Mouse (Mus musculus) c-Kit-positive CD71-positive TER-119-negative erythroid progenitor cells, embryonic 14.5 days (primary cell): Measurements from ENCODE around the gene Sec22a.

Experiments
- DNase-seq: peaks from one replicate; pipeline ENCODE4 v3.0.0-alpha.2; 2013; ENCODE audit warnings: low read depth

Gene Sec22a

DNA sequence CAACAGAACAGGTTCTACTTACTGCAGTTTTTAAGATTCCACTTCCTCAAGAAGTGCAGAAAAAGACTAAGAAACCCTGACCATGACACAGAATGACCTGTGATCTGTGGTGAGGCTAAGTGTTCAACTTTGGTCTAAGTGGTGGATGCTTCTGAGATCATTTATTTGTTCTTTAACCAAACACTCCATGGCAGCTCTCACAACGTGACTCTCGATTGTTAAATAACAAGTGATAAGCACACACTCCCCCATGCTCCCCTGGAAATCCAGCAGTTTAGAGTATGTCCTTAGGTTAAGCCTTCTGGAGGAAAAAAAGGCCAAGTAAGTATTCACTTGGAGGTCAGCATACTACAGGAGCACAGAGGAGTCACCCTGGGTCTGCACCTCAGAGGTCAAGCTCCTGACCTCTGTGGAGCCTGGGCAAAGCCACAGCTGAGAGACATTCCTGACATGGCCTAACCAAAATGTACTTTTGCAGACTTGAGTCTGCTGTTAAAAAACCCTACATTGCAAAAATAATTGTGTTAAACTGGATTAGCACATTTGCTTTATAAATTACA, 53.1 kb downstream of the Sec22a start:
- no peak for DNase-seq

DNA sequence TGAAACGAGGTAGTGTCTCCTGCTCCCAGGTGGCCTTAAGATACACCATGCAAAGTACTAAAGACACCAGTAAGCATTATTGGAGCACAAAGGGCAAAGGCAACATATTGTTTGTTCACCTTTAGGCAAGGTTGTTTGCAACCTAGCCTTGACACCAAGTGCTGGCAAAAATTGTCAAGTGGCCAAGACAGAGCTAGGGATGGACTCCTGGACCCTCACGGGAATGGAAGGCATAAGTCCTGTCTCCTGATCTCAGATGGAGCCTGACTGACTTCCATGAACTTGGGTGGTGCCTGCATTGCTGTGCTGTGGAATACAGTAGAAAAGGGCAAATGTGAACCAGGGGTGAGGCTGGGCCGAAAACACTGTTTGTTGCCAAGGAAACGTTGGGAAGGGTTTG, 54.1 kb downstream of the Sec22a start:
- DNase-seq, result no peak

DNA sequence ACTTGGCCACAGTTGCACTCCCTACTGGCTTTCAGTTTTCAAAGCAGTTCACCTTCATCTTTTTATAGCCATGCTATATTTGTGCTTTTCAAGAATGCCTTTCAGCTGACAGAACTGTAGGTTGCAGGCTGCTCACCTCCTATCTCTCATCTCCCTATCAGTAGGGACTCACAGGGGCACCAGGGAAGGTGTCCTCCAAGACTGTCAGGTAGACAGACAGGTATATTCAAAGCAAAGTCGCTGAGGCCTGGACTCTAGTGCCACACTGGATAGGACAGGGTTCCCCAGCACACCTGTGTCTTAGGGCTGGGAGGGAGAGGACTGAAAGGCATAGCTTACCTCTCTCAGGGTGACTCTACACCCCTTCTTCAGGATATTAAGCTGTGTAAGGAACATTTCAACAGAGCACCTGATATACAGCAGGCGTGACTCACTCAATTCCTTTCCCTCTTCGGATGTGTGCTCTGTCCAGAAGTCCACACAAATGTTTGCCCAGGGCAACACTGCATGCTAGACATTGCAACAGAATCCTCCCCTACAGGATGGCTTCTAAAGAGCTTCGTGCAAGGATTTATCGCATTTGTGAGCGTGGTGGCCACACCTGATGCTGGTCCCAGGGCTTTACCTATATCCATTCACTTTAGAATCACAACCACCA, 55.1 kb downstream of the Sec22a start:
- DNase-seq, result no peak

DNA sequence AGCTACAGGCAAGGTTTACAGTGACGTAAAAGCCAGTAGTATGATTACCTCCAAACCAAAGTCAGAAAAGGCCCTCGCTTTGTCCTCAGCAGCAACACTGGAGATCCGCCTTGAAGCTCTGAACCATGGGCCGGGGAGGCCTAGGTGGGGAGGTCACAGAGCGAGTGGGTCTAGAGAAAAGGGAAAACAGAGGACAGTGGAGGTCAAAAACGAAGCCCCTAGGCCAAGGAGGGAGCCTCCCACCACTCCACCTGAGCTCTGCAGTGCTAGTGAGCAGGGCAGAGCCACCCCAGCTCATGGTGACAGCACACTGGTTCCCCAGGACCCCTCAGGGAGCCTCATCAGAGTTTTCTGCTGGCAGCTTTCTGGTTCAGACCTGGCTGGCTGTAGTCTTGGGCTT, 55.7 kb downstream of the Sec22a start:
- DNase-seq, result no peak

DNA sequence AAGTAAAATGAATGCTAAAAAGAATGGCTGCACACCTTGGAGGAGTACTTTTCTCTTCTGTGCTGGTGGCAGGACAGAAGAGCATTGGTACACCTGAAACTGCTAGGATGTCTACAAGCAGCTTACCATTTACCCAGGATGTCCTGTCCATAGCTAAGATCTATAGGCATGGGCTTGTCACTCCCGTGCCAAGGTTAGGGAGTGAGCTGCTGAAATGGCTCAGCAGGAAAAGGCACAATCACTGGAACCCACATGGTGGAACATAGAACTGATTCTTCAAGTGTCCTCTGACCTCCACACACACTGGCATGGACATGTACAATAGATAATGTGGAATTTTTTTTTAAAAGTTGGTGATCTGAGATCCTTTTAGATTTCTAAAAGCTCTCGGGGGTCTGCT, 56.4 kb downstream of the Sec22a start:
- DNase-seq, result no peak

DNA sequence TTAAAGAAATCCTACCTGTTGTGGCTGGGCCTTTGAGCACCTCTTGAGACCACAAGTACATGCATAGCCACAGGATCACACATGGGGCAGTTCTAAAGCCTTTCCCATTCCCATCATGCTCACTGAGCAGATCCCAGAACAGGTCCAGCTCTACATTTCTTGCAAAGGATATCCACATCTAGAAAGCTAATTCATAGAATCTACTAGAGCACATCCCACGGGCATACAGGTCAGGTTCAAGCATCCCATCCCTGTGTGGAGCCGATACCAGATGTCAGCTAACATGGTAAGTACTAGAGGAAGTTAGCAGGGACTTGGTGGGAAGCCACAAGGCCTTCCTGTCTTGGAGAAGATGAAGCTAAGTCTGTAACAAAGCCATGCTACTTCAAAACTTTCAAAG, 57.1 kb downstream of the Sec22a start:
- DNase-seq, result no peak

DNA sequence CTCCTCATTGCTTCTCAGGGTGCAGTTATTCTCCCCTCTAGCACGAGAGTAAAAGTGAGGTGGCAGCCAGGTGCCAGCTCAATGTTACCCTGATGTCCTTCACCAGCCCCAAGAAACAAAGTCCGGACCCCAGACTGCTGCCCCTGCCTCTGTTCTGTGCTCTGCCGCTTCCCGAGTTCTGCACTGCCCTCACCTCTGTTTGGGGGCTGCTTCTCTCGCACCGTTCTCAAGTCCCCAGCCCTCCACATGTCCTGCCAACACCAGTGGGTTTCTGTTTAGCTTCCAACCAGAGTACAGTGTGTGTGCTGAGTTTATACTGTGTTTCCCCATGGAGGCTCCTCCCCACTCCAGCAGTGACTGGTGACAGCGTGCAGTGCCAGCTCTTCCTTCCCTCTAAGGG, 58.5 kb downstream of the Sec22a start:
- DNase-seq, result no peak

DNA sequence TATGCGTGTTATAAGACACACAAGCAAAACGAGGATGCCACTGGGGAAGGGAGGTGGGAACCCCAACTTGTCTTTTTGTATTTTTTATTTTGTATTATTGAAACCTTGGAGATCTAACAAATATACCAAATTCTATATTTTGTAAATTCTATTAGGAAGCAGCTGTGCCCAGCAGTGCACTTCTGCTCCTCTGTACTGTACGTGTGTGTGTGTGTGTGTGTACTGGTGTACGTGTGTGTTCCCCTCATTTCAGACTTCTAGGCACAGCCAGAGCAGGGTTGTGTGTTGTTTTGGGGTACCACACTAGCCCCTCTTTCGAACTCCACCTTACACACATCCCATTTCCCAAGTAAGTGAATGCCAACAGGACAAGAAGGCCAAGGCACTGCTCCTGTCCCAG, 59.3 kb downstream of the Sec22a start:
- no peak for DNase-seq

DNA sequence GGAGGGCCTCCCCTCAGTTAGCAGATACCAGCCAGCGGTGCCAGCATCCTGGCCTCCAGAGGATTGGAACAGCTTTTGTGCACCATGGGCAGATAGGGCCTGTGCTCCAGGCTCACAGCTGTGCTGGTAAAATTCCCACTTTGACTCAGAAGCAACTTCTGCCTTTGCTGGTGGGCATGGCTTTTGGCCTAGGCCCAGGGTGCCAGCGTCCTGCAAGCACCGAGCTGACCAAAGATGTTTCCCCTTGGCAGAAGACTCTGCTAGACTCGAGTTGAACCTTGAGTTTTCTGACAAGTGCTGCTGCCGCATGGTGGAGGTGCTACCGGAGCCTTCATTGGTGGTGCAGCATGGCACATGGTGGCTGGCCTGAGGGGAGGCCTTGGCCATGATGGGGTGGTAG, 60.0 kb downstream of the Sec22a start:
- no peak for DNase-seq

DNA sequence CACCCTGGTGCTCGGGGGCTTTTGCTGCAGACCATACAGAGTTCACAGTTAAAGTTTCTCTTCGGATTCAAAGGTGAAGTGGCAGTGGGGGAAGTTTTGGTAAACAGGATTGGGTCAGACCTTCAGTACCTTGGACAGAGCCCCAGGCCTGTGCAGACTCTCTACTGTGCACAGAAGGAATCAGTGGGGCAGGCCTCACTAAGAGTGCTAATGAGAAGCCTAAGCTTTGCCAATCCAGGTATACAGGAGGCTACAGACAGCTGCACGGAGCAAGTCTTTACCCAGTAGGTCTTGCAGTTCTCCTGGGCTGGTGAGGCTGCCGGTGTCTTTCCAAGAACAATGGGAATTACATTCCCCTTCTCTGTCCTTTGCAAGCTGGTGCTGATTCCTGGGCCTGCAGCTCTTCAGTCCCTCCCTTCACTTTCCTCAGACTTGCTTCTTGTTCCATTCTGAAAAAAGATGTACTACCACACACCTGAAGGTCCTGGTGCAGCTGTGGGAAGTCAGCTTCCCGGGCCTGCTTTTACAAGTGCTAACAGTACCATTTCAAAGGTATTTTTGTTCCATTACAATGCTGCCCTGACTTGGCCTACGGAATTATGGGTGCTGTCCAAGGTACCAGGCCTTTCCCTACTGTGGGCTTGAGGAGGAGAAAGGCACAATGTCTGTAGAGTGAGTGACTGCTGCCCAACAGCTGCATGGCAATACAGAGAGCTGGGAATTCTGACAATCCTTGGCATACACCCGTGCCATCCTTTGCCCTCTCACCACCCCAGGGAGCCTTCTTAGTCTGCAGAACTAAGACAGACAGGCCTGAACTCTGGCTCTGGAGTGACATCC, 61.1 kb downstream of the Sec22a start:
- DNase-seq, result peak; percentile 14

DNA sequence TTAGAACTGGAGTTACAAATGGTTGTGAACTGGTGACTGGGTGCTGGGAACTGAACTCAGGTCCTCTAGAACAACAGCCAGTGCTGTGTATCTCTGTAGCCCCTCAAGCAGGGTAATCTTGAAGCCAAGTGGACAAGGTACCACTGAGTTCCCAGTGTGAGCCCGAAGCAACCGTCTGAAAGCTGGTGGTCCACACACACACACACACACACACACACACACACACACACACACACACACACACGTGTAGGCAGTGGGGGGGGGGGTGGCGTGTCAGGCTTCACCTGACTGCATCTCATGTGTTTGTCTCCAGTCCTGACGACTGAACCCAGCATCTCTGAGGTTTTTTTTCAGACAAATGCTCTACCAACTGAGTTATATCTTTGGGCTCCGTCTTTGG, 63.6 kb downstream of the Sec22a start:
- no peak for DNase-seq

DNA sequence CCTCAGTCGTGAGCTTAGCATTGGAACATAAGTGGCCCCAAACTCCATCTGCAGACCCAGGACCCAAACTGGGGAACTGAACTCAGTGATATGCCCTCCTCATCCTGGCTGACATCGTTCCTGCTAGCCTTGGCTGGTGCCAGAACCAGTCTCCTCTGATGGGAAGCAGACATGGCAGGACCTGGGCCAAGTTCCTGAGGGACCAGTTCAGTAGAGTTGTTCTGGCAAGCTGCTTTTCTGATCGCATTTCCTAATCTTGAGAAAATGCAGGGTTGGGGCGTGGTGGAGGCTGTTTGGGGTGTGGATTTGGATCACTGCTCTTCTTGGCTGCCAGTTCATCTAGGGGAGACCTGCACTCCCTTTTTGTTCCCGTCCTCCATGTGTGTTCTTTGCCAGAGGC, 65.9 kb downstream of the Sec22a start:
- DNase-seq, result no peak

DNA sequence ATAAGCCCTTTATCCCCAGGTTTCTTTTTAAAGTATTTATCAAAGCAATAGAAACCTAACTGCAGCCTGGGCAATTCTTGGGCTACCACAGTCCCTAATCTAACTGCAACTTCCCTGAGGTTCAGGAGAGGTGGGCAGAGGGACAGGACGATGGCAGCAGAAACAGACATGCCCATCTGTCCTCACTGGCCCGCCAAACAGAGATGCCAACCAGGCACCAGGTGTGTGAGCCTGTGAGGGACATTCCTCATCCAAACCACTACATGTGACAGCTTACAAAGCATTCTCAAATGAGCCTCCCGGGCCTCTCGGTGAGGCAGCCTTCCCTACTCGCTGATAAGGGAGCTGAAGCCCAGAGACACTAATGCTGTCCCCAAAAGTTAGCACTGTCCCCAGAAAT, 76.5 kb downstream of the Sec22a start:
- no peak for DNase-seq

DNA sequence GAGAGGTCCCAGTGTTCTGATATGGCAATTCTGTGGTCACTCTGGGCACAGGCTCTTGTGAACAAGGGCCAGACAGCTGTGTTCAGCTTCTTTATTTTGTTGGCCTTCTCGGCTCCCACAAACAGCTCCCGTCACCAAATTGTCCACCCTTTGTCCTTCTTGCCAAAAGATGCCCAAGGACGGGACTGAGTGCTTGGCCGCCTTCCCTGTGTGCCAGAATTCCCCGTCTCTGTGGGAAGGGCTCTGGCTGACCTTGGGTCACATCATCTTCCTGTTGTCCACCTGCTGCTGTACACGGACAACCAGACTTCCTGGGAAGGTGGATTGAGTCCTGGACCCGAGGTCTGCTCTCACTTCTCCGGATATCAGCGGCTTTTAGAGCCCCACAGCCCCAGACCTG, 77.9 kb downstream of the Sec22a start:
- no peak for DNase-seq

DNA sequence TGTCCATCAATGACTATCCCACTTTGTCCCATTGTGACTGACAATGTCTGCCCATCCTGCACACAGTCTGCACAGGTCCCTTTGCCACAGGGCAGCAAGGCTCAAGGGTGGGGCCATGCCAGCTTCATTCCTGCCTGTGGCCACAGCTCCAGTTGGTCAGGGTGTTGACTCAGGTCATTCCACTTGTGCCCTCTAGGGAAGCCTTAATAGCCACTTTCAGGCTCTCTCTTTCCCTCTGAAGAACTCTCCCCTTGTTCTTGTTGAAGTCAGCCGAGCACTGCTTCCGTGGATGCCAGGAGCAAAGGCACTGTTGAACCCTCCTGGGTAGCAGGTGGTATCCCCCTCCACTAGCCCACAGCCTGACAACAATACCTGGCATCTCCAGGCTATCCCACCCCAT, 81.3 kb downstream of the Sec22a start:
- DNase-seq, result no peak

DNA sequence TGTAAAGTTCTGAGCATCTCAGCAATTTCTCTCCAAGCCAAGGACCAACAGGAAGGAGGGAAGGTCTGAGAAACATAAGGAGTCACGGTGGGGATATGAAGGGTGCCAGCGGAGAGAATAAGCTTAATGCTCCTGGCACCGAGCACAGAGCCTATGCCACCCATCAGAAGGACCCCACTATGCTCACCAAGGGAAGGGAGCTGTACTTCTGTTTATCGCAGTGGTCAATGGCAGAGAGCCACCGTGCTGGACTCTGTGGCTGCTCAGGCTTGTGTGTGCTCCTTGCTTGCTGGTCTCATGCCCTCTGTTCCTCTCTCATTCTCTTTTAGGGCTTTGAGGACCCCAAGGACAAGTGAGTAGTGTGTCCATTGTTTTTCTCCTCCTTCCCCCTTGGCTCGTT, 85.6 kb downstream of the Sec22a start:
- DNase-seq, result no peak

DNA sequence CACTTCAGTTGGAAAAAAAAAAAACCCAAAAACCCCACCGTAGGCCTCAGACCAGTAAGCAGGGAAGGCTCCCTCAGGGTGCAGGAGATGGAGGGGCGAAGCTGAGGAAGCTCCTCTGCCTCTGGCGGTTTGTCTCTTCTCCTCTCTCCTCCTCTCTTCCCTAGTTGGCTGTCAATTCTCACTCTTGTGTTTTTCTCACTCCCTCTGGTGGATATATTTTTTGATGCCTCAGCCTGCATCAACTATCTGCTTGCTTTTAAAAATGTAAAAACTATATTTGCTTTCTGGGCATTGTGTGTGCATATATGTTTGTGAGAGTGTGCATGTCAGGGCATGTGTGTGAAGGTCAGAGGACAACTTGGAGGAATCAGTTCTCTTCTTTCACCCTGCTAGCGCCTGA, 91.3 kb downstream of the Sec22a start:
- DNase-seq, result no peak

DNA sequence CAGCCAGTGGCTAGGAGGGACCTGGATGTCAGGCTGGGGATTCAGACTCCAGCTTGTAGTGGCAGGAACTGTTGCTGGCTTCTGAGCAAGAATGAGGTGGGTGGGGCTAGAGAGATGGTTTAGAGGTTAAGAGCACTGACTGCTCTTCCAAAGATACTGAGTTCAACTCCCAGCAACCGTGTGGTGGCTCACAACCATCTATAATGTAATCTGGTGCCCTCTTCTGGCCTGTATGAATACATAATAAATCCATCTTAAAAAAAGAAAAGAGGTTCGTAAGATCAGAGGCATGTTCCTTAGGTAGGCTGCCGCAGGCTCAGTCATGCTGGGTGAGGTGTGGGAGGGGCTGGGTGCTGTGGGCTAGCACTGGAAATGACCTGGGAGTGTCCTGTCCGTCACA, 92.1 kb downstream of the Sec22a start:
- no peak for DNase-seq

DNA sequence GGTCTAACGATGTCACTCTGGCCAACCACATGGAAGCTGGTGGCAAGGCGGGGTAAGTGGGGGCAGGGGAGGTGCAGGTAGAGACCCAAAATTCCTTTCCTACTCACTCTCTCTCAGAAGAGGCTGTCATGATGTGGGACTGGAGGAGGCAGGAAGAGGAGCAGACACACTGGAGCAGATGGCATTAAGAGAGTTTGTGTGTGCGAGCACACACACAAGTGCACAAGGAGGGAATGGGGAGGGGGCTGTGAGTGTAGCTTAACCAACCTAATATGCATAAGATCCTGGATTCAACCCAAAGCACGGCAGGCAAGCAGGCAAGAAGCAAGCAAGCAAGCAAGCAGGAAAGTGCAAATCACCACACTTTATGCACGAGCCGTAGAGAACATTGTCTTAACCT, 92.8 kb downstream of the Sec22a start:
- no peak for DNase-seq

DNA sequence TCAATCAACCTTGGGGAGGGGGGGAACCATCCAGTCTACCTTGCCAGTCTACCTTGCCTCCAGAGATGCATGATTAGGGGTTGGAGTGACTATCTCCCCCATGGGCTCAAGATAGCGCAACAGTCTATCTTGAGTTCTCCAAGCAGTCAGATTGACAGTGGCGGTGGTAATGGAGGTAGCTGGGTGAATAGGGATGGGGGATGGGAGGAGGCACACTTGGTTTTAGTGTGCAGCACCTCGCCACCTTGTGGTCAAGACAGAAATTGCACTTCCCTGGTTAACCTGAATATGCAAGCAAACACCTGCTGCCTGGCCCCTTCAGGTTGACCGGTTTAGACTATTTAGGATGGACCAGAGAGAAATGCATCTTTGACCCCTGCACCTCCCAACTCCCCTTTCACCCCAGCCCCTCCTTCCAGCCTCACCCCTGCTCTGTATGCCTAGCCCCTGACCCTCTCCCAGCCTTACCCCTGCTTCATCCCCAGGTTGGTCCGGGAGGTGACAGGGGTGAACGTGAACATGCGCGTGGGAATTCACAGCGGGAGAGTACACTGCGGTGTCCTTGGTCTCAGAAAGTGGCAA, 93.3 kb downstream of the Sec22a start:
- DNase-seq, result peak; percentile 50
